Mouse (Mus musculus): Measurements from ENCODE around the gene Atf7ip. TPM values are rescaled to one million over a fixed set of nuclear protein-coding genes. Genes with fewer than 3 reads are reported as not detected.
A peak's percentile ranks its signal among the peaks of the same experiment; 100 is the strongest.

Atf7ip gene
- polyA plus RNA-seq, 1 experiment from 2014 or later, result 8.4 TPM

DNA sequence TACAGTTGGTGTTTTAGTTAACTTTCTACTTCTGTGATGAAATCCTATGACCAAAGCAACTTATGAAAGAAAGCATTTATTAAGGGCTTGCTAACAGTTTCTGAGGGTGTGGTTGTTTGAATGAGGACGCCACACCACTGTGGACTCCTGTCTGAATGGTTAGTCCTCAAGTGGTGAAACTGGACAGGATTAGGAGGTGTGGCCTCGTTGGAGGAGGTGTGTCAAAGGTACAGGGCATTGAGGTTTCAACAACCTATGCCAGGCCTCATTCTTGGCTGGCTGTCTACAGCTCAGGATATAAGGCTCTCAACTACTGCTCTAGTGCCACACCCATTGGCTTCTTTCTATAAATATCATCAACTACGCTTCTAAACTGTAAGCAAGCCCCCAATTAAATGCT, 6.4 kb downstream of the Atf7ip start:
- Histone ChIP-seq H3K9me3 (ENCODE audit: control insufficient read depth, low read length) (no peaks in the 10 kb centered on the region), H3K4me1 (replicated peaks; ENCODE audit: control insufficient read depth, insufficient read depth) (no peaks in the 10 kb centered on the region), H3K36me3 (ENCODE audit: control insufficient read depth, insufficient read depth, low read length) (no peaks in the 10 kb centered on the region), H3K4me2 (replicated peaks; ENCODE audit: low read depth) (no peak overlapping the region), H3K27me3 (ENCODE audit: control insufficient read depth, insufficient read depth, low read length) (no peaks in the 10 kb centered on the region), H3K27ac (replicated peaks) (no peak overlapping the region), H3K9ac (ENCODE audit: low read length) (no peak overlapping the region), H3K4me3 (ENCODE audit: low read depth, low read length) (no peak overlapping the region)
- ATAC-seq (ENCODE audit: low FRiP score, low TSS enrichment), result peak; percentile 71; the same call in 1 of the 2 replicates
- WGBS, result 62% methylated on average over 3 of the region's 3 CpGs
- no peak for TF ChIP-seq CTCF (IDR thresholded peaks at IDR 0.05; ENCODE audit: low read depth)
- no peak for TF ChIP-seq EP300 (optimal IDR thresholded peaks at IDR 0.05)
- DNase-seq (ENCODE audit: low spot score), result peak; percentile 46

DNA sequence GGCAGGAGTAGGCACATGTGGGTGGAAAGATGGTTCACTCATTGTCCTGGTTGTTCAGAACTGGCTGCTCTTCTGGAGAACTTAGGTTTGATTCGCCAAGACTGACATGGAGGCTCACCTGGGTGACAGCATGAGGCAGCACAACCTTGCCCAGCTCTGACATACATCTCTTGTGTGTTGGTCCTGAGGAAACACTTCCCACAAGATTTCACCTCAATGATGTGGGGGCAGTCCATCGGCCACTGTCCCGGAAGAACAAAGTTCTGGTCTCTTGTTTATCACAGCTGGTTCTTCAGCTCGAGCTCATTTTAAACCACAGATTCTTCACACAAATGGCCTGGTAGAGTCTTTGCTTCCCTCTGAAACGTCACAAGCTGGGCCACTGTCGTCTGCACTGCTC, 10.7 kb downstream of the Atf7ip start:
- no peak overlapping the region for H3K4me2 ChIP-seq (replicated peaks; ENCODE audit: low read depth)
- H3K9me3 ChIP-seq (ENCODE audit: control insufficient read depth, low read length), result no peaks in the 10 kb centered on the region
- H3K36me3 ChIP-seq (ENCODE audit: control insufficient read depth, insufficient read depth, low read length), result no peaks in the 10 kb centered on the region
- H3K4me3 ChIP-seq (ENCODE audit: low read depth, low read length), result no peak overlapping the region
- no peak overlapping the region for H3K27ac ChIP-seq (replicated peaks)
- ATAC-seq (ENCODE audit: low FRiP score, low TSS enrichment) (no peak), DNase-seq (ENCODE audit: low spot score) (no peak)
- WGBS, result 94% methylated on average over 6 of the region's 6 CpGs
- no peaks in the 10 kb centered on the region for H3K27me3 ChIP-seq (ENCODE audit: control insufficient read depth, insufficient read depth, low read length)
- H3K9ac ChIP-seq (ENCODE audit: low read length), result no peak overlapping the region
- no peaks in the 10 kb centered on the region for H3K4me1 ChIP-seq (replicated peaks; ENCODE audit: control insufficient read depth, insufficient read depth)
- TF ChIP-seq EP300 (optimal IDR thresholded peaks at IDR 0.05) (no peak), CTCF (IDR thresholded peaks at IDR 0.05; ENCODE audit: low read depth) (no peak)

DNA sequence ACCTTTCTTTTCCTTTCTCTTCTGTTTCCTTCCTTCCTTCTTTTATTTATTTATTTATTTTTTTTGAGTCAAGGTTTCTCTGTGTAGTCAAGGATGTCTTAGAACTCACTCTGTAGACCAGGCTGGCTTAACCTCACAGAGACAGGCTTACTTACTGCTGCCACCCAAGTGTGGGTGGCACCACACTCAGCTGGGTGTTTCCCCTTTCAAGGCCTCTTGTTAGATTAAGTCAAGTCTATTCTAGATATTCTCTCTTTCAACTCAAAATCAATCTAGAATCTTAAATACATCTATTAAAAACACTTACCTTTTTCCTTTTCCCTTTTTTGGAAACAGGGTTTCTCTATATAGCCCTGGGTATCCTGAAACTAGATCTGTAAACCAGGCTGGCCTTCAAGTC, 11.3 kb downstream of the Atf7ip start:
- TF ChIP-seq EP300 (optimal IDR thresholded peaks at IDR 0.05) (no peak), CTCF (IDR thresholded peaks at IDR 0.05; ENCODE audit: low read depth) (no peak)
- Histone ChIP-seq H3K27ac (replicated peaks) (no peak overlapping the region), H3K27me3 (ENCODE audit: control insufficient read depth, insufficient read depth, low read length) (no peaks in the 10 kb centered on the region), H3K36me3 (ENCODE audit: control insufficient read depth, insufficient read depth, low read length) (no peaks in the 10 kb centered on the region), H3K9me3 (ENCODE audit: control insufficient read depth, low read length) (no peaks in the 10 kb centered on the region), H3K9ac (ENCODE audit: low read length) (no peak overlapping the region), H3K4me2 (replicated peaks; ENCODE audit: low read depth) (no peak overlapping the region), H3K4me1 (replicated peaks; ENCODE audit: control insufficient read depth, insufficient read depth) (no peaks in the 10 kb centered on the region), H3K4me3 (ENCODE audit: low read depth, low read length) (no peak overlapping the region)
- ATAC-seq (ENCODE audit: low FRiP score, low TSS enrichment) (no peak), DNase-seq (ENCODE audit: low spot score) (no peak)

DNA sequence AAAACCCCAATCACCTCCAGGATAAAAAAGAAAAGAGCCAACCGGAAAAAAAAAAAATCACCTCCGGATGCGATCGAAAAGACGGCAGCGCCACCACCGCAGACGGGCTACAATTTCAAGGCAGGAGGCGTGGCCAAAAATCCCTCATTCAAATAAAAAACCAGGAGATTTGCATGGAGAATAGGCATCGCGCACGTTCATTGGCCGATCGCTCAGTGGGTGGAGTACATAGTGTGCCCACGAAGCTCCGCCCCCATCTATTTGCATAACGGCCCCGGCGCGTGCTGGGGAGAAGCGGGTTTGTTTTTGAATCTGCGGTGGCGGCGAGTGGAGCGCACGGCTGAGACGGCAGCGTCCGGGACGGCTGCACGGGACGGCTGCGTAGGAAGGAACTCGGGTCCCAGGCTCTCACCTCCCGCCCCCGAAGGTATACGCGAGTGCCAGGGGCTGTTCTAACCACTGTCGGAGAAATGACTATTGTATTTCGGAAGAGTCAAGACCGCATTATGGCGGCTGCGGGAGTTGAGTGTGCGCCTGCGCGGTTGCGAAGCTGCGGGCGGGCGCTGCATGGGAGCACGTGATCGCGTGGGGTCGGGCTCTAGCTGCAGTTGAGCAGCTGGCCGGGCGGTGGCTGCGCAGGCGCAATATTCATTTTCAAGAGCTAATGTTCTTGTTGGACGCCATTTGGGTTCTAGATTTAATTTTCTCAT, 12.7 kb downstream of the Atf7ip start:
- under 1% methylated on average over 59 of the region's 59 CpGs for whole genome bisulfite sequencing
- Histone ChIP-seq H3K36me3 (ENCODE audit: control insufficient read depth, insufficient read depth, low read length) (no peaks in the 10 kb centered on the region), H3K27ac (replicated peaks) (peak overlapping the region; percentile 97), H3K9me3 (ENCODE audit: control insufficient read depth, low read length) (no peaks in the 10 kb centered on the region), H3K4me3 (ENCODE audit: low read depth, low read length) (peak overlapping the region; percentile 63), H3K27me3 (ENCODE audit: control insufficient read depth, insufficient read depth, low read length) (no peaks in the 10 kb centered on the region), H3K4me1 (replicated peaks; ENCODE audit: control insufficient read depth, insufficient read depth) (no peaks in the 10 kb centered on the region), H3K9ac (ENCODE audit: low read length) (peak overlapping the region; percentile 72), H3K4me2 (replicated peaks; ENCODE audit: low read depth) (peak overlapping the region; percentile 47)
- TF ChIP-seq CTCF (IDR thresholded peaks at IDR 0.05; ENCODE audit: low read depth) (peak; percentile 72), EP300 (optimal IDR thresholded peaks at IDR 0.05) (no peak)
- ATAC-seq (ENCODE audit: low FRiP score, low TSS enrichment), result peak; percentile 98
- peak; percentile 97 for DNase-seq (ENCODE audit: low spot score)

DNA sequence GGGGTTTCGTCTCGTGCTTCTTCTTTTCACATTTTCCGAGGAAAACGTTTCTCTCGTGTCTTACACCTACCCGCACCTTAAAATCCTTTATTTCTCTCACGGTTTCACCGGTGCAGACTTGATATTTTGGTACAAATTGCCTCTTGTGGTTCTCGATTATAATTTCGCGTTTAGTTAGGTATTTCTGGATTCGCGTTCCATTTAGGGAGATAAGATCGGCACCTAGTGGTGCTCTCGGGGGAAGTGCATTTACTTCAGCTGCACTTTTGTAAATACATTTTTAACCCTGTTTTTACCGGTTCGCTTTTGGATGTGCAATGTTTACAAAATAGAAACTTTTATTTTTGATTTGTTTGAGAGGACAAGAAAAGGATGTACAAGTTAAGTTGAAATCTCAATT, 13.3 kb downstream of the Atf7ip start:
- Histone ChIP-seq H3K27ac (replicated peaks) (peak overlapping the region; percentile 97), H3K9ac (ENCODE audit: low read length) (peak overlapping the region; percentile 72), H3K27me3 (ENCODE audit: control insufficient read depth, insufficient read depth, low read length) (no peaks in the 10 kb centered on the region), H3K4me1 (replicated peaks; ENCODE audit: control insufficient read depth, insufficient read depth) (no peaks in the 10 kb centered on the region), H3K4me2 (replicated peaks; ENCODE audit: low read depth) (peak overlapping the region; percentile 47), H3K9me3 (ENCODE audit: control insufficient read depth, low read length) (no peaks in the 10 kb centered on the region), H3K36me3 (ENCODE audit: control insufficient read depth, insufficient read depth, low read length) (no peaks in the 10 kb centered on the region), H3K4me3 (ENCODE audit: low read depth, low read length) (peak overlapping the region; percentile 63)
- no peak for DNase-seq (ENCODE audit: low spot score)
- TF ChIP-seq CTCF (IDR thresholded peaks at IDR 0.05; ENCODE audit: low read depth) (peak; percentile 49), EP300 (optimal IDR thresholded peaks at IDR 0.05) (no peak)
- 2% methylated on average over 17 of the region's 17 CpGs for whole genome bisulfite sequencing
- no peak for ATAC-seq (ENCODE audit: low FRiP score, low TSS enrichment)

DNA sequence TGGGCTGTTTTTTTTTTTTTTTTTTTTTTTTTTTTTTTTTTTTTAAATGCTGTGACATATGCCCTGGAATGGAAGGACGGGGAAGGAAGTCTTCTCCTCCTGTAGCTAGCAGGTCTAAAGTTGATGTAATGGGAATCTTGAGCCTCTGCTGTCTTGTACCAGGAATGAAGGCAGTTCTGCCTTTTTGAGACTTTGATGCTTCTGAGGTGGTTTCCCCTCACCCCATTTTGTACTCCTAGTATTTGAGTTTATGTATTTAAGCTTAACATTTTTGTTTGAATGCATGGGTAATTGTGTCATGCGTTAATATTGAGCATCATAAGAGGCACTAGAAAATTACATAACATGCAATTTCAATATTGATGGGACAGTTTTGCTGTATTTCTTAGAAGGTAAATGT, 14.4 kb downstream of the Atf7ip start:
- no peak overlapping the region for H3K27ac ChIP-seq (replicated peaks)
- H3K36me3 ChIP-seq (ENCODE audit: control insufficient read depth, insufficient read depth, low read length), result no peaks in the 10 kb centered on the region
- no peaks in the 10 kb centered on the region for H3K27me3 ChIP-seq (ENCODE audit: control insufficient read depth, insufficient read depth, low read length)
- no peak for DNase-seq (ENCODE audit: low spot score)
- no peaks in the 10 kb centered on the region for H3K4me1 ChIP-seq (replicated peaks; ENCODE audit: control insufficient read depth, insufficient read depth)
- 60% methylated on average over 2 of the region's 2 CpGs for WGBS
- H3K4me2 ChIP-seq (replicated peaks; ENCODE audit: low read depth), result peak overlapping the region; percentile 25; the same call in 1 of the 2 replicates
- TF ChIP-seq CTCF (IDR thresholded peaks at IDR 0.05; ENCODE audit: low read depth) (no peak), EP300 (optimal IDR thresholded peaks at IDR 0.05) (no peak)
- H3K9me3 ChIP-seq (ENCODE audit: control insufficient read depth, low read length), result no peaks in the 10 kb centered on the region
- H3K9ac ChIP-seq (ENCODE audit: low read length), result no peak overlapping the region
- ATAC-seq (ENCODE audit: low FRiP score, low TSS enrichment), result no peak
- no peak overlapping the region for H3K4me3 ChIP-seq (ENCODE audit: low read depth, low read length)

Measured in stomach, postnatal 0 days (tissue).